Comparison of ENCODE assay signal across 12 mouse cellular contexts in the genomic region with DNA sequence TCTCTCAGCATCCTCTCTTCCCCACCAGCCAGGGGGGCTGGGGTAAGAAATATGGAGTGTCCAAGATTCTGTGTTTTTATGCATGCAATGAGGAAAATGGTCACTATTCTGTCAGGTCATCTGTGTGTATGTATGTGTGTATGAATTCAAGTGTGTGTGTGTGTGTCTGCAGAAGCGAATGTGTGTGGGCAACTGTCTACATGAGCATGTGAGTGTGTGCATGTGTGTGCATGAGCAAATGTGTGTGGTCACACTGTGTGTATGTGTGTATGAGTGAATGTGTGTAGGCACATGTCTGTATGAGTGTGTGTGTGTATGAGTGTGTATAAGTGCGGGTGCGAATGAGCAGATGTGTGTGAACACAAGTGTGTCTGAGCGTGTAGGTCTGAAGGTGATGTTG. TPM values are rescaled to one million over a fixed set of nuclear protein-coding genes. Genes with fewer than 3 reads are reported as not detected.
"Had no signal": no experiment of that assay in that cellular context is flagged by ENCODE, and none has a peak within 500 bp of the region (broad histone marks: within the 10 kb centered on the region; RNA-seq: fewer than 3 reads in every experiment).

No protein-coding gene starts in this region.

- H3K4me3 ChIP-seq: kidney, embryonic 15.5 days; limb, embryonic 12.5 days; limb, embryonic 15.5 days had no signal

- DNase-seq: thymus, adult 18-20 months had no signal

- ATAC-seq: intestine, postnatal 0 days; liver, postnatal 0 days had no signal

- H3K27ac ChIP-seq: kidney, embryonic 15.5 days; limb, embryonic 12.5 days; limb, embryonic 15.5 days; liver, embryonic 14.5 days had no signal

- H3K27me3 ChIP-seq: limb, embryonic 15.5 days had no signal

- H3K4me2 ChIP-seq: kidney, embryonic 15.5 days; limb, embryonic 12.5 days; limb, embryonic 15.5 days; liver, embryonic 11.5 days; lung, embryonic 14.5 days had no signal

- H3K9ac ChIP-seq: kidney, embryonic 15.5 days; limb, embryonic 12.5 days; limb, embryonic 15.5 days; liver, embryonic 14.5 days; liver, postnatal 0 days; lung, embryonic 14.5 days had no signal

- H3K9me3 ChIP-seq: kidney, embryonic 15.5 days; limb, embryonic 12.5 days; limb, embryonic 15.5 days had no signal

- H3K36me3 ChIP-seq: kidney, embryonic 15.5 days; limb, embryonic 12.5 days; limb, embryonic 15.5 days had no signal

- H3K4me1 ChIP-seq: kidney, embryonic 15.5 days; limb, embryonic 12.5 days; limb, embryonic 15.5 days had no signal

RNA-seq across cellular contexts. Expression of a gene that starts 55.0 kb away (rescaled TPM):
- total RNA-seq: megakaryocyte progenitor cell, adult 5-6 weeks; megakaryocyte-erythroid progenitor cell, adult 5-6 weeks had no signal
- polyA plus RNA-seq: liver, postnatal 0 days; spleen, adult 2 months had no signal
